Mouse (Mus musculus) cerebellum, adult 9-10 months (tissue): ENCODE results near the gene Bbc3.
A peak's percentile ranks its signal among the peaks of the same experiment; 100 is the strongest.

ENCODE experiments used
- DNase-seq: peaks from one replicate; pipeline ENCODE4 v3.0.0; 2022

The Bbc3 gene

GRCm38 (mm10) chr7:16319216-16319615 lies 11.0 kb downstream of the Bbc3 start:
- DNase-seq = no peak

- DNase-seq = no peak
Observed at GRCm38 (mm10) chr7:16320479-16320878, 12.3 kb downstream of the Bbc3 start.

DNA sequence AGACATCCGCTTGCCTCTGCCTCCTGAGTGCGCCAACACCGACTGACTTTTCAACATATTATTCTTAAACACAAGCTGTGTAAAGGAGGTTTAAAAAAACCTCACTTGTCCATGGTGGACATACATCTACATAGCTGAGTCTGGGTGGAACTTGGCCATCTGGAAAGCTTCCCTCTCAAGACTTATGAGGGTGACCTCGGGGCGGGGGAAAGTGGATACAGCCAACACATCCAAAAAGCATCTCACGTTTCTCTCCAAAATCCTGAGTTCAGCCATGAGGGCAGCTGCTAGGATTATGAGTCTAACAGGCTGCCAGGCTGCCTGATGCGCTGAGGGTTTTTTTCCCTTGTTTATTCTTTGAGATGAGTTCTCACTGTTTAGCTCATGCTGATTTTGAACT lies 16.5 kb downstream of the Bbc3 start:
- no peak for DNase-seq

DNA sequence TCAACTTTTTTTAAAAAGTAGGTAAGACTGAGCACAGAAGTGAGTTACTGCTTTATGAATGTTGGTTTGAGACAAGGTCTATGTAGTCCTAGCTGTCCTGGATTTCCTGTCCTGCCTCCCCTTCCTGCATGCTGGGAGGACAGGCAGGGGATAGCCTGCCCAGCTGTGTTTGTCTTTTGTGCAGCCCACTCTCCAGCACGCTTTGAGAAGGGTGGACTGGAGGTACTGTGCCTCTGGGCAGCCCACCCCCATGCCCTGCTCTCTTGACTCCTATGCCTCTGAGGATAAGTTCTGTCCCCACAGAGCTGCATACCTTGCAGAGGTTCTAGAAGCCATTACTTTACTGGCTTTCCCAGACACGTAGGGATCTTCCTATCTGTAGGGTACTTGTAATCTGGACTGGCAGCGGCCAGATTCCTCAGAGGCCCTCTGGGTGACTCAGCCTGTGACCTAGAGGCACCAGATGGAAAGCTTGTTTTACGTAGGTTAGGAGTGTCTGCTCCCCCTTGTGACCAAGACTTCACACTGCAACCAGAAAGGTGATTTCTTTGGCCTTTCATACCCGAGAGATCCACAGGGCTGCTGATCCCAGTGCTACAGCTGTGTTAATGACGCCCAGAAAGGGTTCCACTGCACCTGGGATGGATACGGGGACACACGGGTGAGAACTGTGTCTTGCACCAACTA lies 17.9 kb downstream of the Bbc3 start:
- DNase-seq = peak; percentile 91

DNA sequence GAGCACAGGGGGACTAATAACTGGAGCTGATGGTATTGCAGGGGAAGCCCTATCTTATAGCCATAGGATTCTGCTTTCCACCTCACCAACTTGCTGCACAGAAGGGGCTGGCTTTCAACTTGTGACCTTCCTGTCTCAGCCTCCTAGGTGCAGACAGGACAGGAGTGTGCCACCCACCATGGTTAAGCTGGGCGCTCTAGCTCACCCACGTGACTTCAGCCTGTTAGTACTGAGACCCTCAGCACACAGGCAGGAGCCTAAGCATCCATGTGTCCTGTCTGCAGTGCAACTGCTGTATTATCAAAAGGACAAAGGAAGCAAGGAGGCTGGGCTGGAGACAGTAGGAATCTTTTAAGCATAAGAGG lies 18.4 kb downstream of the Bbc3 start:
- no peak for DNase-seq

GRCm38 (mm10) chr7:16329146-16329545 lies 21.0 kb downstream of the Bbc3 start:
- no peak for DNase-seq

- DNase-seq = no peak
Observed at GRCm38 (mm10) chr7:16337733-16338132, 29.5 kb downstream of the Bbc3 start.

DNA sequence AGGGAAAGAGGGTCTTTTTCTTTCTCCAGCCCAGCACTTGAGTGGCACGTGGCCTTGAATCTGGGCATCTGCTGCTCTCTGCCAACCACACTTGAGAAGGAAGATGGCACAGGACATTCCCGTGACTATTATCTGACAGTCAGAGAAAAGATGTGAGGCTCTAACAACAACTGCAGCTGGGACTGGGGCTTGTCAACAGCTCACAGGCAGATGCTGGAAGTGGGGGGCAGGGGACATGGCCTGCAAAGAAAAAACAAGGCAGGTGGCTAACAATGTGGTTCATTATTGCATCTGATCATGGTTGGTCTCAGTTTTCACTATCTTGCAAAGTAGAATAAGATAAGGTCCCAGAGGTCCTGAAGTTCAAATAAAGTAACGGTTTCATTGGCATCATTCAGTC lies 36.4 kb downstream of the Bbc3 start:
- no peak for DNase-seq

DNA sequence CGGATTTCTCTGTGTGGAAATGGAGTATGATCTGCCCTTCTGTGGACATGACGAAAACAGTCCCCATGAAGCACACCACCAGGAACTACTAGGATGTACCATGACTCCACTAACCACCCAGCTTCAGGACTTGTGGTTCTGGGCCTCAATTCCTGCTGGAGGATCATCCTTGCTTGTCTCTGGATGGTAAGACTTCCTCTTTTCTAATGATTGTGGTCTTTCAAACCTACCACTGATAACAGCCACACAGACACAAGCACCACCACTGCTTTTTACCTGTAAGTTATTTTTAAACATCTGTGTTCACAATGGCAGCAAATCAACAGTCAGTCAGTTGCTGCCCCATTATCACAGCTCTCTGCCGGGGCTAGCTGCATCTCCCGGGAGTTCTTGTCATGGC lies 37.1 kb downstream of the Bbc3 start:
- DNase-seq = no peak

GRCm38 (mm10) chr7:16349999-16350398 lies 41.8 kb downstream of the Bbc3 start:
- no peak for DNase-seq

DNA sequence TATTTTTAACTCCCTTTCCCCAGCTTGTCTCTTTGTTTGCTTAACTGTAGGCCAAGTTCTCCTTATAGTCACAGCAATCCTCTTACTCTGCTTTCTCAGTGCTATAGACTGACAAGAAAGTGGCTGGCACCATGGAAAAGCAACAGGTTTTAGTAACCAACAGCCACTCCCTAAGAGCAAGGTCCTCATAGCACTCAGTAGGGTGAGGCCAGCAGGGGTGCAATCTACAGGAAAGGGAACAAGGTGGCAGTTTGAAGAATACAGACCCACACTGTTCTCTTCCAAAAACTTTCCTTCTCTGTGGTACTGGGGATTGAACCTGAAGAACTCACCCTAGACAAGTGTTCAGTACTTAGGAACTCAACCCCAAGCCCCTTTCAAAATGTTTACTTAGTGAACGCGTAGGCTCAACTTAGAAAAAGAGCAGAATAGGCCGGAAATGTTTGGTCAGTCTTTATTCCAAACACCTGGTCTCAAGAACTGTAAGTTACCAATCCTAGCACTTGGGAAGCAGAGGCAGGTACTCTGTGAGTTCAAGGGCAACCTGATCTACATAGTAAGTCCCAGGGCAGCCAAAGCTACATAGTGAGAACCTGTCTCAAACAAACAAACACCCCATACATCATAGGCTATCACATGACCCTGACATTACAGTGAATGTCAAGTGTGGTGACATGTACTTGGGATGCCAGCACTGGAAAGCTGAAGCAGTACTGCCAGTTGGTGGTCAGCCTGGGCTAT lies 47.8 kb downstream of the Bbc3 start:
- DNase-seq = no peak

DNA sequence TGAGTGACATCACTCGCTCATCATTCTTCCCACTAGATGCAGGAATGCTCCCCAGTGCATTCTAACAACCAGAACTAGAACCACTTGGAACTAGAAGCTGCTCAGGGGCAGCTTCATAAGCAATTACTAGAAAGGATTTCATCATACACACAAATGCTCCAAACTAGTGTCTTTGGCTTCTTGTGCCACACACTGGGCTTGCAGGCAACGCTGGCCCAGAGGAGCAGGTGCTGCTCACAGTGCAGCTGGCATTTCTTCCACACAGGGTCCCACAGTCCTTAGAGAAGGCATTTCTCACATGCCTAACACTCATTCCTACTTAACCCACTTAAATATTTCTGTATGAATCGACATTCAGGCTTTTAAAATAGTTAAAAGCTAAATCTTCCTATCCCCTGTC lies 49.4 kb downstream of the Bbc3 start:
- no peak for DNase-seq

DNA sequence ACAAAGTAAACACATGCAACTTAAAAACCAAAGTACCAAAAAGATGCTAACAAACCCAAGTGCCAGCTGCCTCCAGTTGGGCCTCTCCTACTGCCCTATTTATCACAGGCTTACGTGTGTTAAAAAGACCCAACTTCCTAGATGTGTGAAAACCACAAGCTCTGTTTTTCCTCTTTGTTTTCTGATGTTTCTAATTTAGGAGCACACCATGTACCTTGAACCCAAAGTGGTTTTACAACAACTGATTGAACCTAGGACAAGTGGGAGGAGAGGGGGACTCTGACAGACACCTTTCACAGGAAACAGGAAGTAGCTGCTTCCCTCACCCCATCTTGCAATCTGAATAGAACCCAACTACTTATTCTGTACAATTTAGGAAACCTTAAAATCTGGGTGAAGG lies 56.1 kb downstream of the Bbc3 start:
- no peak for DNase-seq

DNA sequence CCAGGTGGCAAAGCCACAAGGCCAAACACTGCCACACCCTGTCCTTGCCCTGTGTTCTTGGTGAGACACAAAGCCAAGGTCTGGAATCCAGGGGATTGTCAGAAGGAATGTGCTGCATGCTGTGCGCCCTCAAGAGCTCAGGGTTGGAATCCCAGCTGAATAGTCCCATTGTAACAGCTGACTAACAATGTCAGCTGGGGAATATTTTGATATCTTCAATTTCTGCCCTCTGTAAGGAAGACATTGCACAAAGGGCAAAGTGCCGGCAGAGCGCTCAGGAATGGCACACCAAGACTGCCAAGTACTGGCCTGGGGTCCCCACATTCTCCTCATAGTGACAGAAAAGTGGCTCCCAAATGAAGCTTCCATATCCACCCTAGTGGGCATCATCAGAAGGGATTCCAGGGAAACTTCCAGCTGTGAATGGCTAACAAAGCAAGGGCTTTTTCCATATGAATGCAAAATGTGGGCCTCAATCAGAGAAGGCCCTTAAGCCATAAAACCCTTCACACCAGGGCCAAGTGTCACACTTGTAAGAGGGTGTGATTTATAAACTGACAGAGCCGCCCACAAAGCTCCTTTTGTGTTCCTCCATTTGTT lies 56.8 kb downstream of the Bbc3 start:
- no peak for DNase-seq

DNA sequence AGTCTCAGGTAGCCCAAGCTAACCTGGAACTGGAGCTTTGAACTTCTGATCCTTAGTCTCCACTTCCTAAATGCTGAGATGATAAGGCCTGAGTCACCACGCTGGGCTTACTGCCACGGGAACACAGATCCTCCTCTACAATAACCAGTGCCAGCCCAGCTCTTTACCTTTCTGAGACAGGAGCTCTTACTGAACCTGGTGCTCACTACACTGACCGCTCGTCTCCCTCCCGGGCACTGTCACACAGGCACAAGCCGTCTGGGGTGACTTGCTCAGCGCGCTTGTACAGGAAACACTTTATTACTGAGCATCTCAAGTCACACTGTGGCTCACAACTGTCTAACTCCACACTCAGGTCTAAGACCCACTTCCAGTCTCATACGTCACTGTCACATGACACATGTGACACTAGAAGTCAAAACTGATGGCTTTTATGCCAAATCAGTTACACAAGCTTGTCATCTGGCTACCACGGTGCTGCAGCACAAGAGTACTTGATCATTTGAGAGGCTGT lies 58.0 kb downstream of the Bbc3 start:
- DNase-seq = no peak

DNA sequence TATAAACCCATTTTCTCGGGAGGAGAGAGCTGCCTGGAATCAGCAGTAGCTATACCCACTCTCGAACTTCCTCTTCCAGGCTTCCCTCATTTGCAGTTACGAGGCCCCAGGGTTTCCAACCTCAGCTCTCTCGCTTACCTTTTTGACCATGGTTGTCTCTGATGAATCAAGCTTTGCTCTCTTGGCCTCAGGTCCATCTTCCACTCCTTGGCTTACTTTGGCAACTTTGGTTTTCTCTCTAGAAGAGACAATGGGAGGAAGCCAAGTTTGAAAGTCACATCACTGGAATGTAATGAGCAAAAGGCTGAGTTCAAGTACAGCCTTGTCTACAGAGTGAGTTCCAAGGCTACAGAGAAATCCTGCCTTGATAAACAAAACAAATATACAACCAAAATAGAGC lies 58.5 kb downstream of the Bbc3 start:
- no peak for DNase-seq
